Mouse (Mus musculus): ENCODE data around the gene Pex6.

DNA sequence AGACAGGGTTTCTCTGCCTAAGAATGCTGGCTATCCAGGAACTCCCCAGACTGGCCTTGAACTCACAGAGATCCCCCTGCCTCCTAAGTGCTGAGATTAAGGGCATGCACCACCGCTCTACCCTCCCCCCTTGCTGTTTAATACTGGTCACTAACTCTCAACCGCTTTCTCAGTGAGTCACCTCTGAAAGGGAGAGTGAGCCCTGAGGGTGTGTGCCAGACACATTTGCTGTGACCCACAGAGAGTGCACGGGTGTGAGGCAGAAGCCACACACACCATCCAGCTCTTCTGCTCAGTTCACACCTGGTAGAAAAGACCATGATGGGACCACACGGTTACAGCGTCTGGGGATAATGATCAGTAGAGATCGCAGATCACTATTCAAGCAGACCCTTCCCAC lies 12.7 kb upstream of the Pex6 start:
- TF ChIP-seq CTCF (IDR thresholded peaks at IDR 0.05; ENCODE audit: control insufficient read depth, insufficient read depth, insufficient replicate concordance, low read depth, low read length) (no peak), POLR2A (IDR thresholded peaks at IDR 0.05; ENCODE audit: control insufficient read depth, low read depth, low read length) (no peak)
